Mouse (Mus musculus) forebrain, embryonic 12.5 days (tissue): ENCODE measurements around the gene Ptprn2. TPM values are rescaled to one million over a fixed set of nuclear protein-coding genes. Genes with fewer than 3 reads are reported as not detected.
"Not testable (repeated sequence)": the region's sequence is repeated elsewhere in the genome, so short reads cannot be mapped to it uniquely, and the experiment has no call there.

ENCODE experiments used
- ATAC-seq: fragments of 200-750 bp; cut with Nextera tagmentation; 2 replicates; pipeline ENCODE4 v1.8.0; 2017; ENCODE audit warnings: moderate TSS enrichment; ENCODE audit not compliant: low FRiP score
- H3K27ac ChIP-seq: fragments of 300-500 bp; sonication (generic); 2 replicates; pipeline ENCODE4 v1.5.1; 2016; ENCODE audit warnings: mild to moderate bottlenecking
- H3K27me3 ChIP-seq: fragments of 300-500 bp; sonication (generic); 2 replicates; pipeline ENCODE4 v1.6.1; 2016; ENCODE audit warnings: mild to moderate bottlenecking
- H3K36me3 ChIP-seq: fragments of 300-500 bp; sonication (generic); replicated peaks from 2 replicates; pipeline ENCODE4 v1.6.1; 2016; ENCODE audit warnings: mild to moderate bottlenecking
- H3K4me1 ChIP-seq: fragments of 300-500 bp; sonication (generic); 2 replicates; pipeline ENCODE4 v1.6.1; 2016
- H3K4me2 ChIP-seq: fragments of 300-500 bp; sonication (generic); 2 replicates; pipeline ENCODE4 v1.6.1; 2016; ENCODE audit warnings: mild to moderate bottlenecking, moderate library complexity
- H3K4me3 ChIP-seq: fragments of 300-500 bp; sonication (generic); replicated peaks from 2 replicates; pipeline ENCODE4 v1.5.1; 2016; ENCODE audit warnings: mild to moderate bottlenecking
- H3K9ac ChIP-seq: fragments of 300-500 bp; sonication (generic); 2 replicates; pipeline ENCODE4 v1.6.1; 2016; ENCODE audit warnings: mild to moderate bottlenecking
- H3K9me3 ChIP-seq: fragments of 300-500 bp; sonication (generic); 2 replicates; pipeline ENCODE4 v1.6.1; 2016
- WGBS: fragments of 180-500 bp; shearing (Covaris S2); methylation state at CpG from one replicate; pipeline ENCODE4 v1.1.7; 2016; 5-methylcytosine and 5-hydroxymethylcytosine counted together
- polyA plus RNA-seq: library from polyadenylated mRNA; unstranded; fragments of >200 nt; fragmentation: Nextera tagmentation; extraction: Ambion mirVana; gene quantifications from 2 replicates; pipeline ENCODE4 v1.2.1, GENCODE M21; 2016

The Ptprn2 gene
- polyA plus RNA-seq, 1 experiment from 2014 or later = 8.8 TPM

- Histone ChIP-seq H3K9ac (no peak overlapping the region), H3K27ac (no peak overlapping the region), H3K4me1 (peaks cover 20% of the 10 kb centered on the region), H3K27me3 (peaks cover 20% of the 10 kb centered on the region), H3K9me3 (no peaks in the 10 kb centered on the region), H3K4me2 (no peak overlapping the region), H3K4me3 (no peak overlapping the region), H3K36me3 (no peaks in the 10 kb centered on the region)
- ATAC-seq = no peak
- WGBS = 100% methylated on average over 1 of the region's 1 CpGs
Observed at GRCm38 (mm10) chr12:116481921-116482320, 3.6 kb upstream of the Ptprn2 start.

- Histone ChIP-seq H3K9me3 (no peaks in the 10 kb centered on the region), H3K27ac (no peak overlapping the region), H3K27me3 (peaks cover 29% of the 10 kb centered on the region), H3K4me3 (no peak overlapping the region), H3K36me3 (no peaks in the 10 kb centered on the region), H3K4me2 (no peak overlapping the region), H3K9ac (no peak overlapping the region), H3K4me1 (peaks cover 23% of the 10 kb centered on the region)
- WGBS = 67% methylated on average over 2 of the region's 2 CpGs
- no peak for ATAC-seq
Observed at GRCm38 (mm10) chr12:116483581-116483980, 1.9 kb upstream of the Ptprn2 start.

GRCm38 (mm10) chr12:116484991-116485390 is 529 bp upstream of the Ptprn2 start:
- WGBS = 79% methylated on average over 8 of the region's 8 CpGs
- peak overlapping the region; percentile 74 for H3K4me3 ChIP-seq
- H3K36me3 ChIP-seq = no peaks in the 10 kb centered on the region
- peak overlapping the region; percentile 95 for H3K4me2 ChIP-seq
- H3K27ac ChIP-seq = no peak overlapping the region
- peaks cover 29% of the 10 kb centered on the region for H3K27me3 ChIP-seq
- ATAC-seq = peak; percentile 10; the same call in 1 of the 2 replicates
- no peaks in the 10 kb centered on the region for H3K9me3 ChIP-seq
- peaks cover 17% of the 10 kb centered on the region for H3K4me1 ChIP-seq
- no peak overlapping the region for H3K9ac ChIP-seq

- 2% methylated on average over 10 of the region's 10 CpGs for WGBS
- peak overlapping the region; percentile 66 for H3K9ac ChIP-seq
- H3K9me3 ChIP-seq = no peaks in the 10 kb centered on the region
- peak overlapping the region; percentile 85; the same call in 1 of the 2 replicates for H3K27ac ChIP-seq
- no peaks in the 10 kb centered on the region for H3K36me3 ChIP-seq
- no peak for ATAC-seq
- H3K4me1 ChIP-seq = peaks cover 17% of the 10 kb centered on the region
- H3K4me3 ChIP-seq = peak overlapping the region; percentile 74
- H3K4me2 ChIP-seq = peak overlapping the region; percentile 95
- peaks cover 29% of the 10 kb centered on the region for H3K27me3 ChIP-seq
Observed at GRCm38 (mm10) chr12:116486404-116486730, 847 bp downstream of the Ptprn2 start.

GRCm38 (mm10) chr12:116488836-116489235 is 3.3 kb downstream of the Ptprn2 start:
- Histone ChIP-seq H3K36me3 (no peaks in the 10 kb centered on the region), H3K27ac (no peak overlapping the region), H3K9me3 (no peaks in the 10 kb centered on the region), H3K27me3 (peaks cover 29% of the 10 kb centered on the region), H3K9ac (no peak overlapping the region), H3K4me1 (peaks cover 17% of the 10 kb centered on the region), H3K4me2 (no peak overlapping the region), H3K4me3 (no peak overlapping the region)
- WGBS = 75% methylated on average over 8 of the region's 8 CpGs
- ATAC-seq = no peak

- Histone ChIP-seq H3K9ac (no peak overlapping the region), H3K9me3 (no peaks in the 10 kb centered on the region), H3K36me3 (no peaks in the 10 kb centered on the region), H3K4me2 (no peak overlapping the region), H3K4me3 (no peak overlapping the region), H3K27ac (no peak overlapping the region), H3K4me1 (peaks cover 12% of the 10 kb centered on the region), H3K27me3 (peaks cover 20% of the 10 kb centered on the region)
- no peak for ATAC-seq
- 93% methylated on average over 5 of the region's 5 CpGs for WGBS
Observed at GRCm38 (mm10) chr12:116490575-116491356, 5.2 kb downstream of the Ptprn2 start.

- Histone ChIP-seq H3K27me3 (no peaks in the 10 kb centered on the region), H3K9me3 (no peaks in the 10 kb centered on the region), H3K4me2 (no peak overlapping the region), H3K36me3 (no peaks in the 10 kb centered on the region), H3K4me3 (no peak overlapping the region), H3K27ac (no peak overlapping the region), H3K4me1 (no peaks in the 10 kb centered on the region), H3K9ac (no peak overlapping the region)
- no peak for ATAC-seq
Observed at GRCm38 (mm10) chr12:116498666-116499065, 13.1 kb downstream of the Ptprn2 start.

GRCm38 (mm10) chr12:116500652-116501051 is 15.1 kb downstream of the Ptprn2 start:
- WGBS = 92% methylated on average over 11 of the region's 11 CpGs
- no peak overlapping the region for H3K9ac ChIP-seq
- no peak overlapping the region for H3K27ac ChIP-seq
- no peak for ATAC-seq
- no peak overlapping the region for H3K4me3 ChIP-seq
- H3K4me1 ChIP-seq = no peaks in the 10 kb centered on the region
- no peaks in the 10 kb centered on the region for H3K9me3 ChIP-seq
- H3K36me3 ChIP-seq = no peaks in the 10 kb centered on the region
- no peaks in the 10 kb centered on the region for H3K27me3 ChIP-seq
- H3K4me2 ChIP-seq = no peak overlapping the region

- Histone ChIP-seq H3K27me3 (no peaks in the 10 kb centered on the region), H3K27ac (no peak overlapping the region), H3K4me3 (no peak overlapping the region), H3K4me2 (no peak overlapping the region), H3K9me3 (no peaks in the 10 kb centered on the region), H3K4me1 (no peaks in the 10 kb centered on the region), H3K9ac (no peak overlapping the region), H3K36me3 (no peaks in the 10 kb centered on the region)
- no peak for ATAC-seq
- WGBS = 82% methylated on average over 1 of the region's 1 CpGs
Observed at GRCm38 (mm10) chr12:116512482-116512881, 27.0 kb downstream of the Ptprn2 start.

GRCm38 (mm10) chr12:116513788-116514187 is 28.3 kb downstream of the Ptprn2 start:
- H3K36me3 ChIP-seq, ATAC-seq, H3K4me3 ChIP-seq, H3K9ac ChIP-seq, H3K4me1 ChIP-seq, H3K4me2 ChIP-seq, H3K27ac ChIP-seq, H3K9me3 ChIP-seq, H3K27me3 ChIP-seq: not testable (repeated sequence)
- 80% methylated on average over 2 of the region's 2 CpGs for WGBS

GRCm38 (mm10) chr12:116515824-116516223 is 30.3 kb downstream of the Ptprn2 start:
- ATAC-seq = no peak
- Histone ChIP-seq H3K4me1 (no peaks in the 10 kb centered on the region), H3K9me3 (no peaks in the 10 kb centered on the region), H3K4me3 (no peak overlapping the region), H3K9ac (no peak overlapping the region), H3K36me3 (no peaks in the 10 kb centered on the region), H3K4me2 (no peak overlapping the region), H3K27ac (no peak overlapping the region), H3K27me3 (no peaks in the 10 kb centered on the region)

- no peaks in the 10 kb centered on the region for H3K4me1 ChIP-seq
- ATAC-seq = no peak
- H3K27ac ChIP-seq = no peak overlapping the region
- H3K27me3 ChIP-seq = no peaks in the 10 kb centered on the region
- WGBS = 80% methylated on average over 4 of the region's 4 CpGs
- H3K36me3 ChIP-seq = no peaks in the 10 kb centered on the region
- no peak overlapping the region for H3K4me3 ChIP-seq
- H3K9ac ChIP-seq = no peak overlapping the region
- H3K4me2 ChIP-seq = no peak overlapping the region
- no peaks in the 10 kb centered on the region for H3K9me3 ChIP-seq
Observed at GRCm38 (mm10) chr12:116528861-116529260, 43.3 kb downstream of the Ptprn2 start.

GRCm38 (mm10) chr12:116533281-116533680 is 47.8 kb downstream of the Ptprn2 start:
- no peak overlapping the region for H3K4me3 ChIP-seq
- H3K4me1 ChIP-seq = no peaks in the 10 kb centered on the region
- H3K27ac ChIP-seq = no peak overlapping the region
- H3K36me3 ChIP-seq = no peaks in the 10 kb centered on the region
- ATAC-seq = no peak
- H3K27me3 ChIP-seq = no peaks in the 10 kb centered on the region
- no peaks in the 10 kb centered on the region for H3K9me3 ChIP-seq
- H3K9ac ChIP-seq = no peak overlapping the region
- H3K4me2 ChIP-seq = no peak overlapping the region
